Mouse (Mus musculus) liver, embryonic 11.5 days (tissue): Measurements from ENCODE around the gene Igsf8. TPM values are rescaled to one million over a fixed set of nuclear protein-coding genes. Genes with fewer than 3 reads are reported as not detected.

ENCODE experiments used
- ATAC-seq: fragments of 200-750 bp; cut with Nextera tagmentation; replicated peaks from 2 replicates; pipeline ENCODE4 v1.8.0; 2017; ENCODE audit warnings: moderate number of reproducible peaks, mild to moderate bottlenecking, moderate TSS enrichment, moderate library complexity; ENCODE audit not compliant: low FRiP score
- DNase-seq: peaks from one replicate; pipeline ENCODE4 v3.0.0-alpha.2; 2017; ENCODE audit warnings: low spot score
- H3K27ac ChIP-seq: fragments of 300-500 bp; sonication (generic); 2 replicates; pipeline ENCODE4 v1.5.1; 2014; ENCODE audit warnings: mild to moderate bottlenecking, low read depth, low read length, control low read depth
- H3K27me3 ChIP-seq: fragments of 300-500 bp; sonication (generic); replicated peaks from 2 replicates; pipeline ENCODE4 v1.6.1; 2014; ENCODE audit warnings: low read length, mixed read lengths; ENCODE audit not compliant: control insufficient read depth, insufficient read depth
- H3K36me3 ChIP-seq: fragments of 300-500 bp; sonication (generic); 2 replicates; pipeline ENCODE4 v1.6.1; 2014; ENCODE audit warnings: mild to moderate bottlenecking, low read length, moderate library complexity, mixed read lengths; ENCODE audit not compliant: control insufficient read depth, insufficient read depth
- H3K4me1 ChIP-seq: fragments of 300-500 bp; sonication (generic); replicated peaks from 2 replicates; pipeline ENCODE4 v1.6.1; 2014; ENCODE audit warnings: low read length, mixed read lengths; ENCODE audit not compliant: control insufficient read depth, insufficient read depth
- H3K4me2 ChIP-seq: fragments of 300-500 bp; sonication (generic); 2 replicates; pipeline ENCODE4 v1.6.1; 2014; ENCODE audit warnings: mild to moderate bottlenecking, control low read depth, moderate library complexity
- H3K4me3 ChIP-seq: fragments of 300-500 bp; sonication (generic); 2 replicates; pipeline ENCODE4 v1.5.1; 2014; ENCODE audit warnings: low read depth, low read length, control low read depth
- H3K9ac ChIP-seq: fragments of 300-500 bp; sonication (generic); 2 replicates; pipeline ENCODE4 v1.6.1; 2014; ENCODE audit warnings: low read depth, low read length, control low read depth
- H3K9me3 ChIP-seq: fragments of 300-500 bp; sonication (generic); 2 replicates; pipeline ENCODE4 v1.6.1; 2016; ENCODE audit warnings: low read length, inconsistent platforms, mixed read lengths; ENCODE audit not compliant: control insufficient read depth
- whole genome bisulfite sequencing: fragments of 180-500 bp; shearing (Covaris S2); extraction: QIAGEN DNeasy Blood & Tissue Kit; methylation state at CpG from one replicate; pipeline ENCODE4 v1.1.7; 2014; 5-methylcytosine and 5-hydroxymethylcytosine counted together
- polyA plus RNA-seq: library from polyadenylated mRNA; unstranded; fragments of >200 nt; fragmentation: Nextera tagmentation; extraction: Ambion mirVana; gene quantifications from 2 replicates; pipeline ENCODE4 v1.2.1, GENCODE M21; 2014

Gene Igsf8
- polyA plus RNA-seq, 1 experiment from 2014 or later = 32.9 TPM

DNA sequence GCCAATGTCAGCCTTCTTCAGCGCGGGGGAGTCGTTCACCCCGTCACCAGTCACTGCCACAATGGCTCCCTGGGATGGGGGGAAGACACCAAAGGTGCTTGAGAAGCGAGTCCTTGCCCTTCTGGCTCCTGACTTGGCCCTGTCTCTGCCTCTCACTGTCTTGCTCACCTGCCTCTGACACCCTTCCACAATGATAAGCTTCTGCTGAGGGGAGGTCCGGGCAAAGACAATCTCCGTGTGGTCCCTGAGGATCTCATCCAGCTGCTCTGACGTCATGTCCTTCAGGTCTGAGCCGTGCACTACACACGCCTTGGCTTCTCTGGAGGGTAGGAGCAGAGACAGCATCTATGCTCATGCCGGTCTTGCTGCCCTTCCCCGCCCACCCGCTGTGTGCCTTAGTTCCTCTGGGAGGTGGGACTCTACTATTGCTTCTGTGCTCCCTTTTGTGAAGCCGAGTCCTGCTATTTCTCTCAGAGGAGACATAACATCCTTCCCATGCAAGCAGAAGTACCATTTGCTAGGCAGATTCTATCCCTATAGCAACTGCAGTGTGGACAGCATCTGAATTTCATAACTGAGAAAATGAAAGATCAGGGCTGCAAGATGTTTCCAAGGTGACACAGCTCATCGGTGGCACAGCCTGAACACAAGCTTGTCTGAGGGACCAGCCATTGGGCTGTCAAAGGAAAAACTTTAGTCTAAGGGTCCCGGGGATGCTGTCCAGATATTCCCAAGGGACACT lies 18.5 kb downstream of the Igsf8 start:
- Histone ChIP-seq H3K9me3 (no peaks in the 10 kb centered on the region), H3K27ac (no peak overlapping the region), H3K4me1 (no peaks in the 10 kb centered on the region), H3K4me2 (no peak overlapping the region), H3K27me3 (peaks cover 8% of the 10 kb centered on the region), H3K36me3 (no peaks in the 10 kb centered on the region), H3K4me3 (no peak overlapping the region), H3K9ac (no peak overlapping the region)
- DNase-seq (no peak), ATAC-seq (no peak)
- WGBS = 73% methylated on average over 16 of the region's 16 CpGs

GRCm38 (mm10) chr1:172281522-172282254 lies 20.2 kb downstream of the Igsf8 start:
- no peaks in the 10 kb centered on the region for H3K4me1 ChIP-seq
- H3K27me3 ChIP-seq = peaks cover 8% of the 10 kb centered on the region
- no peak overlapping the region for H3K27ac ChIP-seq
- no peak overlapping the region for H3K4me3 ChIP-seq
- H3K4me2 ChIP-seq = no peak overlapping the region
- WGBS = 78% methylated on average over 10 of the region's 10 CpGs
- DNase-seq (no peak), ATAC-seq (no peak)
- no peaks in the 10 kb centered on the region for H3K9me3 ChIP-seq
- no peaks in the 10 kb centered on the region for H3K36me3 ChIP-seq
- H3K9ac ChIP-seq = no peak overlapping the region

DNA sequence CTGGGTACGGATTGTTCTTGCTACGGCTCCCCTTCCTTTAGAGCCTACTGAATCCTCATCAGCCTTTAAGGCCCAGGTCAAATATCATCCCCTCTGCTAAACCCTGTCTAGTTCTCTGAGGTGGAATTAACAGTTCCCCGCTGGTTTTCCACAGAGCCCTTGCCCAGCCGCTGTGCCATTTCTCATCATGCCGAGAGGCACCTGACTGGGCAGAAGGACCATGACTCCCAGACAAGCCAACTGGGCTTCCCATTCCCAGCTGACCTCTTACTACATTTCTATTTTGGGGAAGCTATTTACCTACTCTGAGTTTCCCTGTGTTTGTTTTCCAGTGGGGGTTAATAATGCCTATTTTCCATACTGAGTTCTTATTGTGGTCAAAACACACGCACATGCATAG lies 21.6 kb downstream of the Igsf8 start:
- Histone ChIP-seq H3K4me2 (no peak overlapping the region), H3K4me3 (no peak overlapping the region), H3K36me3 (no peaks in the 10 kb centered on the region), H3K27ac (no peak overlapping the region), H3K4me1 (no peaks in the 10 kb centered on the region), H3K9ac (no peak overlapping the region), H3K9me3 (no peaks in the 10 kb centered on the region), H3K27me3 (peaks cover 11% of the 10 kb centered on the region)
- 85% methylated on average over 6 of the region's 6 CpGs for WGBS
- ATAC-seq = no peak
- DNase-seq = no peak

DNA sequence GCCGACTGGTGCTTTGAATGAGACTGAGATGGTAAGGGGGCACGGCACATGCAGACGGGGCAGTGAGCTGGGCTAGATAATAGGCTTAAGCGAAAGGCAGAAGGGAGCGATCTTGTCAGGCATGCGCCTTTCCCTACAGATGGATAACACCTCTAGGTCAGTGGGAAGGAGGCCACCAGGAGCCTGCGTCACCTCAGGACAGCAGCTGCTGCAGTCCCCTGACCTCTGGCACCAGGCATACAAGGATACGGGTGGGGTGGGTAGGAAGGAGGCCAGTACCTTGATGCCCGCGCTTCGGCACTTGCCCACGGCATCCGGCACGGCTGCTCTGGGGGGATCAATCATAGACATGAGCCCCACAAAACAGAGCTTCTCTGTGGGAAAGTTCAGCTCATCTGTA lies 22.8 kb downstream of the Igsf8 start:
- no peaks in the 10 kb centered on the region for H3K9me3 ChIP-seq
- H3K27ac ChIP-seq = no peak overlapping the region
- 82% methylated on average over 14 of the region's 14 CpGs for WGBS
- H3K27me3 ChIP-seq = peaks cover 11% of the 10 kb centered on the region
- no peaks in the 10 kb centered on the region for H3K36me3 ChIP-seq
- DNase-seq (no peak), ATAC-seq (no peak)
- H3K9ac ChIP-seq = no peak overlapping the region
- no peaks in the 10 kb centered on the region for H3K4me1 ChIP-seq
- H3K4me2 ChIP-seq = no peak overlapping the region
- H3K4me3 ChIP-seq = no peak overlapping the region

- Histone ChIP-seq H3K4me3 (no peak overlapping the region), H3K4me1 (no peaks in the 10 kb centered on the region), H3K27me3 (peaks cover 11% of the 10 kb centered on the region), H3K27ac (no peak overlapping the region), H3K4me2 (no peak overlapping the region), H3K9me3 (no peaks in the 10 kb centered on the region), H3K9ac (no peak overlapping the region), H3K36me3 (no peaks in the 10 kb centered on the region)
- no peak for DNase-seq
- WGBS = 88% methylated on average over 5 of the region's 5 CpGs
- ATAC-seq = no peak
Observed at GRCm38 (mm10) chr1:172286740-172287139, 25.3 kb downstream of the Igsf8 start.

GRCm38 (mm10) chr1:172288900-172289616 lies 27.6 kb downstream of the Igsf8 start:
- WGBS = 85% methylated on average over 11 of the region's 11 CpGs
- H3K9me3 ChIP-seq = no peaks in the 10 kb centered on the region
- ATAC-seq (no peak), DNase-seq (no peak)
- H3K9ac ChIP-seq = no peak overlapping the region
- no peak overlapping the region for H3K4me2 ChIP-seq
- H3K27me3 ChIP-seq = peaks cover 13% of the 10 kb centered on the region
- no peak overlapping the region for H3K27ac ChIP-seq
- no peak overlapping the region for H3K4me3 ChIP-seq
- H3K36me3 ChIP-seq = no peaks in the 10 kb centered on the region
- no peaks in the 10 kb centered on the region for H3K4me1 ChIP-seq

DNA sequence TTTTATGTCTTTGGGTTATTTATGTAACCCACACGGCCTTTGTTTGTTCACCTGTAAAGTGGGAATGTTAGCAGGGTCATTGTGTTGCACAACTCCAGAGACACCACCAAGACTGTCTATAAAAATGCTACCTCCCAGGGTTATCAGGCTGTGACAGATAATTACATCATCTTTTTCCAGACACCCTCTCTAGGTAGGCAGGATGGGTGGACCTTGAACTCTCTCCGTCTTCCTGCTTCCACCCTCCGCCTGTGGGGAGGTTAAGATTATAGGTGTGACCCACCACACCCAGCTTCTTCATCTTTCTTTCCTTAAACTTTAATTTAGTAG lies 28.1 kb downstream of the Igsf8 start:
- peaks cover 8% of the 10 kb centered on the region; the same call in 1 of the 2 replicates for H3K27me3 ChIP-seq
- no peak overlapping the region for H3K4me2 ChIP-seq
- no peaks in the 10 kb centered on the region for H3K36me3 ChIP-seq
- H3K27ac ChIP-seq = no peak overlapping the region
- ATAC-seq (no peak), DNase-seq (no peak)
- 54% methylated on average over 3 of the region's 3 CpGs for WGBS
- no peak overlapping the region for H3K9ac ChIP-seq
- H3K9me3 ChIP-seq = no peaks in the 10 kb centered on the region
- H3K4me3 ChIP-seq = no peak overlapping the region
- H3K4me1 ChIP-seq = no peaks in the 10 kb centered on the region

GRCm38 (mm10) chr1:172292880-172293279 lies 31.4 kb downstream of the Igsf8 start:
- Histone ChIP-seq H3K9ac (no peak overlapping the region), H3K4me1 (peaks cover 8% of the 10 kb centered on the region; the same call in 1 of the 2 replicates), H3K4me3 (no peak overlapping the region), H3K9me3 (no peaks in the 10 kb centered on the region), H3K4me2 (no peak overlapping the region), H3K36me3 (no peaks in the 10 kb centered on the region), H3K27ac (no peak overlapping the region), H3K27me3 (peaks cover 18% of the 10 kb centered on the region)
- 82% methylated on average over 2 of the region's 2 CpGs for WGBS
- ATAC-seq = no peak
- DNase-seq = no peak
